Mouse (Mus musculus): ENCODE measurements at regions not wholly inside any gene's neighbourhood (a gene's known extent, or its start where the extent isn't known, plus 50 kb on each side); places are given as distances from the start of the nearest gene placed in this dataset.

- Histone ChIP-seq H3K27ac (replicated peaks) (no peak overlapping the region), H3K36me3 (ENCODE audit: control insufficient read depth, insufficient read depth, low read length) (no peaks in the 10 kb centered on the region), H3K4me3 (ENCODE audit: low read depth, low read length) (no peak overlapping the region), H3K4me1 (replicated peaks; ENCODE audit: control insufficient read depth, insufficient read depth) (peaks cover 2% of the 10 kb centered on the region; the same call in 1 of the 2 replicates), H3K9ac (ENCODE audit: low read length) (no peak overlapping the region), H3K9me3 (ENCODE audit: control insufficient read depth, low read length) (no peaks in the 10 kb centered on the region), H3K27me3 (ENCODE audit: control insufficient read depth, insufficient read depth, low read length) (no peaks in the 10 kb centered on the region), H3K4me2 (replicated peaks; ENCODE audit: low read depth) (no peak overlapping the region)
- ATAC-seq (ENCODE audit: low FRiP score, low TSS enrichment), result no peak
- TF ChIP-seq CTCF (IDR thresholded peaks at IDR 0.05; ENCODE audit: low read depth) (no peak), EP300 (optimal IDR thresholded peaks at IDR 0.05) (no peak)
- no peak for DNase-seq (ENCODE audit: low spot score)
- WGBS, result 73% methylated on average over 6 of the region's 6 CpGs
Measured at GRCm38 (mm10) chr17:83127842-83128241, 87.2 kb upstream of the Pkdcc start.

- no peak overlapping the region for H3K27ac ChIP-seq (replicated peaks)
- no peak overlapping the region for H3K9ac ChIP-seq (ENCODE audit: low read length)
- TF ChIP-seq CTCF (IDR thresholded peaks at IDR 0.05; ENCODE audit: low read depth) (no peak), EP300 (optimal IDR thresholded peaks at IDR 0.05) (no peak)
- H3K27me3 ChIP-seq (ENCODE audit: control insufficient read depth, insufficient read depth, low read length), result no peaks in the 10 kb centered on the region
- 66% methylated on average over 14 of the region's 14 CpGs for WGBS
- no peak for DNase-seq (ENCODE audit: low spot score)
- no peaks in the 10 kb centered on the region for H3K36me3 ChIP-seq (ENCODE audit: control insufficient read depth, insufficient read depth, low read length)
- no peak overlapping the region for H3K4me3 ChIP-seq (ENCODE audit: low read depth, low read length)
- ATAC-seq (ENCODE audit: low FRiP score, low TSS enrichment), result no peak
- H3K4me1 ChIP-seq (replicated peaks; ENCODE audit: control insufficient read depth, insufficient read depth), result no peaks in the 10 kb centered on the region
- no peaks in the 10 kb centered on the region for H3K9me3 ChIP-seq (ENCODE audit: control insufficient read depth, low read length)
- H3K4me2 ChIP-seq (replicated peaks; ENCODE audit: low read depth), result no peak overlapping the region
Measured at GRCm38 (mm10) chr17:83128843-83129544, 86.1 kb upstream of the Pkdcc start.

- H3K4me3 ChIP-seq (ENCODE audit: low read depth, low read length), result no peak overlapping the region
- no peaks in the 10 kb centered on the region for H3K4me1 ChIP-seq (replicated peaks; ENCODE audit: control insufficient read depth, insufficient read depth)
- H3K27ac ChIP-seq (replicated peaks), result no peak overlapping the region
- no peaks in the 10 kb centered on the region for H3K27me3 ChIP-seq (ENCODE audit: control insufficient read depth, insufficient read depth, low read length)
- DNase-seq (ENCODE audit: low spot score) (no peak), ATAC-seq (ENCODE audit: low FRiP score, low TSS enrichment) (no peak)
- H3K9me3 ChIP-seq (ENCODE audit: control insufficient read depth, low read length), result no peaks in the 10 kb centered on the region
- H3K9ac ChIP-seq (ENCODE audit: low read length), result no peak overlapping the region
- H3K4me2 ChIP-seq (replicated peaks; ENCODE audit: low read depth), result no peak overlapping the region
- 89% methylated on average over 7 of the region's 7 CpGs for WGBS
- no peaks in the 10 kb centered on the region for H3K36me3 ChIP-seq (ENCODE audit: control insufficient read depth, insufficient read depth, low read length)
- TF ChIP-seq EP300 (optimal IDR thresholded peaks at IDR 0.05) (no peak), CTCF (IDR thresholded peaks at IDR 0.05; ENCODE audit: low read depth) (no peak)
Measured at GRCm38 (mm10) chr17:83129658-83130057, 85.4 kb upstream of the Pkdcc start.

- H3K4me3 ChIP-seq (ENCODE audit: low read depth, low read length), result no peak overlapping the region
- no peak for ATAC-seq (ENCODE audit: low FRiP score, low TSS enrichment)
Measured at GRCm38 (mm10) chr17:83133201-83133600, 81.9 kb upstream of the Pkdcc start.

GRCm38 (mm10) chr17:83135441-83136120 is 79.5 kb upstream of the Pkdcc start:
- no peak for ATAC-seq (ENCODE audit: low FRiP score, low TSS enrichment)

More at GRCm38 (mm10) chr17:83133201-83133600, 81.9 kb upstream of the Pkdcc start:
- H3K9me3 ChIP-seq (ENCODE audit: control insufficient read depth, low read length), result no peaks in the 10 kb centered on the region
- no peak overlapping the region for H3K4me2 ChIP-seq (replicated peaks; ENCODE audit: low read depth)
- H3K27ac ChIP-seq (replicated peaks), result no peak overlapping the region
- TF ChIP-seq CTCF (IDR thresholded peaks at IDR 0.05; ENCODE audit: low read depth) (no peak), EP300 (optimal IDR thresholded peaks at IDR 0.05) (no peak)
- whole genome bisulfite sequencing, result 38% methylated on average over 9 of the region's 9 CpGs
- no peaks in the 10 kb centered on the region for H3K36me3 ChIP-seq (ENCODE audit: control insufficient read depth, insufficient read depth, low read length)
- H3K4me1 ChIP-seq (replicated peaks; ENCODE audit: control insufficient read depth, insufficient read depth), result no peaks in the 10 kb centered on the region
- H3K27me3 ChIP-seq (ENCODE audit: control insufficient read depth, insufficient read depth, low read length), result no peaks in the 10 kb centered on the region
- DNase-seq (ENCODE audit: low spot score), result no peak
- H3K9ac ChIP-seq (ENCODE audit: low read length), result no peak overlapping the region

GRCm38 (mm10) chr17:83136267-83136666 is 78.8 kb upstream of the Pkdcc start:
- Histone ChIP-seq H3K4me3 (ENCODE audit: low read depth, low read length) (no peak overlapping the region), H3K36me3 (ENCODE audit: control insufficient read depth, insufficient read depth, low read length) (no peaks in the 10 kb centered on the region), H3K27me3 (ENCODE audit: control insufficient read depth, insufficient read depth, low read length) (no peaks in the 10 kb centered on the region), H3K9ac (ENCODE audit: low read length) (no peak overlapping the region), H3K4me1 (replicated peaks; ENCODE audit: control insufficient read depth, insufficient read depth) (no peaks in the 10 kb centered on the region), H3K4me2 (replicated peaks; ENCODE audit: low read depth) (no peak overlapping the region), H3K9me3 (ENCODE audit: control insufficient read depth, low read length) (no peaks in the 10 kb centered on the region), H3K27ac (replicated peaks) (no peak overlapping the region)
- ATAC-seq (ENCODE audit: low FRiP score, low TSS enrichment), result no peak
- 85% methylated on average over 5 of the region's 5 CpGs for WGBS
- DNase-seq (ENCODE audit: low spot score), result no peak
- no peak for TF ChIP-seq EP300 (optimal IDR thresholded peaks at IDR 0.05)
- TF ChIP-seq CTCF (IDR thresholded peaks at IDR 0.05; ENCODE audit: low read depth), result no peak

More at GRCm38 (mm10) chr17:83135441-83136120, 79.5 kb upstream of the Pkdcc start:
- WGBS, result 56% methylated on average over 6 of the region's 6 CpGs
- Histone ChIP-seq H3K4me3 (ENCODE audit: low read depth, low read length) (no peak overlapping the region), H3K9me3 (ENCODE audit: control insufficient read depth, low read length) (no peaks in the 10 kb centered on the region), H3K36me3 (ENCODE audit: control insufficient read depth, insufficient read depth, low read length) (no peaks in the 10 kb centered on the region), H3K4me1 (replicated peaks; ENCODE audit: control insufficient read depth, insufficient read depth) (no peaks in the 10 kb centered on the region), H3K27ac (replicated peaks) (no peak overlapping the region), H3K27me3 (ENCODE audit: control insufficient read depth, insufficient read depth, low read length) (no peaks in the 10 kb centered on the region), H3K4me2 (replicated peaks; ENCODE audit: low read depth) (no peak overlapping the region), H3K9ac (ENCODE audit: low read length) (no peak overlapping the region)
- no peak for DNase-seq (ENCODE audit: low spot score)
- TF ChIP-seq CTCF (IDR thresholded peaks at IDR 0.05; ENCODE audit: low read depth), result no peak
- no peak for TF ChIP-seq EP300 (optimal IDR thresholded peaks at IDR 0.05)

Measured in stomach, postnatal 0 days (tissue).